Mouse (Mus musculus): ENCODE measurements around the gene Cs. TPM values are rescaled to one million over a fixed set of nuclear protein-coding genes. Genes with fewer than 3 reads are reported as not detected.
"Not testable (repeated sequence)": the region's sequence is repeated elsewhere in the genome, so short reads cannot be mapped to it uniquely, and the experiment has no call there.

Cs gene
- total RNA-seq (2021), result 100 to 1,000 TPM; 349 to 654 TPM
- long read RNA-seq, experiment 1, transcript Cs-201 (11 exons, 2,926 nt), result major isoform, 584 of 637 reads
- long read RNA-seq, experiment 1, partial matches to known transcripts, result 44 of 637 reads
- long read RNA-seq, experiment 1, other reads (novel, unspliced or antisense), result 9 of 637 reads
- long read RNA-seq, experiment 2, transcript Cs-201 (11 exons, 2,926 nt), result major isoform, 587 of 709 reads
- long read RNA-seq, experiment 2, partial matches to known transcripts, result 114 of 709 reads
- long read RNA-seq, experiment 2, other reads (novel, unspliced or antisense), result 6 of 709 reads

DNA sequence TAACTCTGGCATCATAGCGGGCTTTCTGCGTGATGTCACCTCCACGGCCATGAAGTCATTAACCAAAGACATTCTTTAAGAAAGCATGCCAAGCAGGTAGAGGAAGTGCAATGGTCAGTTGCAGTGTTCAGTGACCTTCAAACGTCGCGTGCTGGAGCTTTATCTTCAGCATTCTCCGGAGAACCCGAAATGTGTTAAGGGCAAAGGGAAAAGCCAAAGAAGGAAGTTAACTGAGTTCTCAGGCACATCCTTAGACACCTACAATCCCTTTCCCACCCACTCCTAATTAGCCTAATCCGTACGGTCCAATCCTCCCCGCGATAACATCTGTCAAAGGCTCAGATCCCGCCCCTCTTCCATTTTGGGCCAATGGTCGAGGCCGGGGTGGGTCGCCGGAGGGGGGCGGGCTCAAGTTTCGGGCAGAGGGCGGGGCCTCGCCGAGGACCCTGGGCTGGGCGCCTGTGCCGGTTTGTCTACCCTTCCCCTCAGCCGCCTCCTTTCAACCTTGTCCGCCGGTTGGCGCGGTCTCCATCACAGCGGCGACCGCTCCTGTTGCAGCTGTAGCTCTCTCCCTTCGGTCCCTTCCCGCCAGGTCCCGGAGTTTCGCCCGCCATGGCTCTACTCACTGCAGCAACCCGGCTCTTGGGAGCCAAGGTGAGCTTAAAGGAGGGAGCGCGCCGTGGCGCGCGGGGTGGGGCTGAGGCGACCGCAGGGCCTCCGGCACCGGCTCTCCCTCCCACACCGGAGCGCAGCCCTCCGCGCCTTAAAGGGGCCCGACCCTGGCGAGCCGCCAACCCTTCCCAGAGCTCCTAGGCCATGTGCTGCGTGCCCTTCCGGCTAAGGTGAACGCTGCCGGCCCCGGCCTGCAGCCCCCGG, at the start of gene Cs:
Cs (plus strand) TSS at position 429 of the 876 bp plus-strand sequence.
- DNase-seq (ENCODE audit: low spot score in 2 of 2), result peak; percentile 92 to 96

DNA sequence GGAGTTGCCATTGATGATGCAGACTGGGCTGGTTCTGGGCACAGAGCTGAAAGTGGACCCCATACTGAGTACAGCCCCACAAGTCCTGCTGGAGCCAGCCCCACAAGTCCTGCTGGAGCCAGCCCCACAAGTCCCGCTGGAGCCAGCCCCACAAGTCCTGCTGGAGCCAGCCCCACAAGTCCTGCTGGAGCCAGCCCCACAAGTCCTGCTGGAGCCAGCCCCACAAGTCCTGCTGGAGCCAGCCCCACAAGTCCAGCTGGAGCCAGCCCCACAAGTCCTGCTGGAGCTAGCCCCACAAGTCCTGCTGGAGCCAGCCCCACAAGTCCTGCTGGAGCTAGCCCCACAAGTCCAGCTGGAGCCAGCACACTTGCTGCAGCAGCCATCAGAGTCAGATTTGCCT, 46.9 kb upstream of the Cs start:
- not testable (repeated sequence) for DNase-seq (ENCODE audit: low spot score in 2 of 2)

DNA sequence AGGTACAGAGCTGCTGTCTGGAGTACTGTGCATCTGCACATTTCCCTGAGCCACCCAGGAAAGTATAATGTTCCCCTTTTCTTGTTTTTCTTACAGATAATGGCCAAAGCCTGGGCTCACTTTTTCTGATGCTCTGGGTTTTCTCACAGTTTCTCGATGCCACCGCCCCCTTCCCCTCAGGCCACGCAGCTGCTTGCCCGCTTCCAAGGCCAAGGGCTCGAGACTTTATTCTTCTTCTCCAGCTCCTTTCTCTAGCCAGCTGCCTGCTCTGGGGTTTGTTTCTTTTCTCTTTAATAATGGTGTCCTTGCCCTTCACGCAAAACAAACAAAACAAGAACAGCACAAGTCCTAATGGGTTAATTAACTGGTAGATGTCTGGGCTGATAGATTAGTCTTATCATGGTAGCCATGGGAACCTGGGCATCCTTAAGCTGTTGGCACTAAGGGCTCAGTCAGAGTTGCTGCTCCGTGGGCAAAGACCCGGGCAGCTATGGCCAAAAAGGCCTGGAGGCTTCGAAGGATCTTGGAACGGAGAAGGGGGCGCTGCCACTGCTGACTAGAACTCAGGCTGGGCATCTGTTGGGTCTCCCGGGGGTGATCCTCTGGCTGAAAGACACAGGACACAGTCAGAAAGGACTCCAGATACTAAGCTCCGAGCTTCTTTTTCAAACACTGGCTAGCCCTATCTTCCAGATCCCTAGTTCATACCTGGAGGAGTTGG, 41.0 kb upstream of the Cs start:
- no peak for DNase-seq (ENCODE audit: low spot score in 2 of 2)

DNA sequence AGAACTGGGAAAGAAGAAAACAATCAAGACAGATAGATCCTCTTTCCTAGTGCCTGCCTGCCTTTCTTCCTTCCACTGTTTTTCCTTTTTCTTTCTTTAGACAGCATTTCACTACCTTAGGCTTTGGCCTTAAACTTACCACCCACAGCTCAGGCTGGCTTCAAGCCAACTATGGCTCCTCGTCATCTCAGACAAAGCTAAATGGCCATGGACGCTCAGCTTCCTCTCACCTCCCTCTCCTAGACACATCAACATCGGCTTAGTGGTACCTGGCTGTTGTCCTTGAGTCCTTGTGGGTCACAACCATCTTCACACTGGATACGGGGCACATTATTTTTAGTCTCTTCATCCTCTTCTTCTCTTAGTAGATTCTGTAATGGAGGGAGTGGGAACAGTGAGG, 40.3 kb upstream of the Cs start:
- DNase-seq (ENCODE audit: low spot score in 2 of 2), result no peak

DNA sequence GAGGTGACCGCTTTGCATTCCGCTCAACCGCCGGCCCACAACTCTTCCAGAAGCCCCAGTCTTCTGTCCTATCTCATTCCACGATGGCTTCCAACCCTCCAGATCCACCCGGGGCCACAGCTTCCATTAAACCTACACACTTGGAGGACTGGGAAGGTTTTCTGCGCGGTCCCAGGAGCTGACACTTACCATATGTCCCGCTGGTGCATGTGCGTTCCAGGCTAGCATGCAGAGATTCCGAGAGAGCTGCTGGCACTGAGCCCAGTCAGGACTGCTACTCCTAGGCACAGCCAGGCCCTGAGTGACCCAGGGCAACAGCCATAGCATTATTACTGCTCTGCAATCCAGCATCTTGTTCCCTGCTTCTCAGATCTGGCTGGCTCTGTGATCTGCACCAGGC, 39.9 kb upstream of the Cs start:
- no peak for DNase-seq (ENCODE audit: low spot score in 2 of 2)

DNA sequence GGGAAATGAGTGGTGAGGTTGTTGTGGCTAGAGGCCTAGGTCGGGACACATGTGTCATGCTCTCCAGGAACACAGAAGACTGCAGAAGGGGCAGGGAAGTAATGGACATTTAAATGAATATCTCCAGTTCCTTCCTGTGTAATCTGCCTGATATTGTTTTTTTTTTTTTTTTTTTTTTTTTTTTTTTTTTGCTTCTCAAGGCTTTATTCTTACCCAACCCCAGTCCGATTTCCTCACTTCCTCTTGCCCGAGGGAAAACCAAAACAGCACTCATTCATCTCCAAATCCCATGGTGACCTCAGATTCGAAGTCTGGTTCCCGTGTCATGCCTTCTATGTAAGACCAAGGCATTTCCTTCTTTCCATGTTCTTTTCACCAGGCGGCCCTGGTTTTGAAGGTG, 39.3 kb upstream of the Cs start:
- no peak for DNase-seq (ENCODE audit: low spot score in 2 of 2)

DNA sequence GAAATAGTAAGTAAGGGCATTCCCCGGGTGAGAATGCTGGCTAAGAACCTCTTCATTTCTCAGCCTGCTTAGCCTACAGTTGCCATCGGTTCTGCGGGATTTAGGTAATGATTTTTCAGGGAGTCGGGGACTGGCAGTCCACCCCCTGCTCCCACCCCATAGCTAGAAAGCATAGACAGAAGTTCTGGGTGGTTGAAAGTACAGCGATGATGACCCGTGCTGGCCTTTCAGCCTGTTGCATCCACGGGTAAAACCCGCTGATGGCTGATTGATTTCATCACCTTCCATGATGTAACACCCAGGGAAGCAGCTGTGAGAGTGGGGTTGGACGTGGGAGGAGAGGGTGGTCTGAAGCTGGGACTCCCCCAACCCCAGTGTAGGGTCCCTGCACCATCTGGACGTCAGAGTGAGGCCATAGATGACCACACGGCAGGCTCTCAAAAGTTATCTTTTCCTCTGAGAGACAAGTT, 38.8 kb upstream of the Cs start, which contains the start of gene Il23a:
Il23a (minus strand) TSS at position 51 of the 470 bp plus-strand sequence.
- no peak for DNase-seq (ENCODE audit: low spot score in 2 of 2)

DNA sequence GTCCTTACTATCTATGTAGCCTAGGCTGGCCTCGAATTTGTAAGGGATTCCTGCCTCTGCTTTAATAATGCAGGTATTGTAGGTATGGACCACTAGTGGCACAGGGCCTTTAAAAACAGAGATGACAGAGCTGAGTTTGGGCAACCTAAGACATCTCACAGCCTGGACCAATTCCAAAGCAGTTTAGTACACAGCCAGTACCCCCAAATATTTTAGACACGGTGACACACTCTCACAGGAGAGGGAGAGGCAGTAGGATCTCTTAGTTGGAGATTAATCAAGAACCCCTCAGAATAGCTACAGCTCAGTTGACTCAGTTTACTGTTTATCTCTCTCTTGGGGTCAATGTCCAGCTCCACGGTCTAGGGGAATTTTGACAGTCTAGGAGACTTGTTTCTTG, 35.2 kb upstream of the Cs start:
- no peak for DNase-seq (ENCODE audit: low spot score in 2 of 2)

DNA sequence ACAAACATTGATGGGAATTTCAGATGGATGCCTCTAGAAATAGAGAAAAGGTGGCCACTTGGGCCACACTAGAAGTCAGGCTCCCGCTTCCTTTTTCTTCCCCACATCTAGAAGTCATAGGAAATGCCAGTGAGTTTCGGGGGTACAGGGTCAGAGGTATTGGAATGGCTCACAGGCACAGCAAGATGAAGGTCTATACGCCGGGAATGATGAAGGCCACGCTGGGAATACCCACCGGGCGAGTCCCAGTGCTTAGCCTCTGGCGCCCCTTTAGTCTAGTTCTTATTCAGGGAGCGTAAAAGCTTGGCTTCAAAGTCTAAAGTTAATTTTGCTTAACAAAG, 34.8 kb upstream of the Cs start:
- DNase-seq (ENCODE audit: low spot score in 2 of 2), result no peak

DNA sequence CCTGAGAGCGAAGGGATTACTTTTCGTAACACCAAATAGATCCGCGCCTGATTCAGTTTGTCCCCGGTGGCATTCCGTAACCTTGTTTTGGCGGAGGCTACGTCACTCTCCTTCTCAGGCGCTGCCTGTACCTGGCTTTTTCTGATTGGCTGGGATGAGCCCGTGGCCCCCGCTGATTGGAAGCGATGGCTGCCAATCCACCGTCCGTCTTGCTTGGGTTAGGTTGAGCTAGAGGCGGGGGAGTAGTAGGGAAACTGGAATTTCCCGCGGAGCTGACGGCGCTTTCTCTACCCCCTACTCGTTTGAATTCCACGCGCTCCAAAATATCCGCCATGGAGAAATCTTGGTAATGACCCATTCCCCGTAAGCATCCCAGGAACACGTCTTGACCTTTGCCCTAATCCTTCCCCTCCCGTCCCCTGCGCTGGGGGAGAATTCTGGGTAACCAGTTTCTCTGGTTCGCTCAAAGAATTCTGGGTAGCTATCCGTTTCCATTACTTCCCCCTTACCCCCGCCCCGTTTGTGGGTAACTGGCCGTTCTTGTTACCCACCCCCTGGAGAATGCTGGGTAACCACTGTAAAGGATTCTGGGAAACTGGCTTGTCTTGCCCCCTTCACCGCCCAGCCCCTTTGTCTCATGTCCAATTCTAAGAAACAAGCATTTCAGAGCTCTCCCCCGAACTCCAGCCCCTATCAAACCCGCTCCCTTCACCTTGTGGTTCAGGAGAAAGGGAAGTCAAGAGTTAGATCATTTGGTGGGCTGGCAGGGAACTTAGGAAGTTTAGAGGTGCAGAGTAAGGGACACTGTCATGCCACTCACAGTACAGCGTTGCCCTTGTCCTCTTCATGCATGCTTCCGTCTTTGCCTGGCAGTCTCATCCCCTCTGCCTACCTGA, 34.2 kb upstream of the Cs start, which contains the start of gene Pan2:
Pan2 (plus strand) TSS at position 210 of the 896 bp plus-strand sequence.
- peak; percentile 99 to 100 for DNase-seq (ENCODE audit: low spot score in 2 of 2)

DNA sequence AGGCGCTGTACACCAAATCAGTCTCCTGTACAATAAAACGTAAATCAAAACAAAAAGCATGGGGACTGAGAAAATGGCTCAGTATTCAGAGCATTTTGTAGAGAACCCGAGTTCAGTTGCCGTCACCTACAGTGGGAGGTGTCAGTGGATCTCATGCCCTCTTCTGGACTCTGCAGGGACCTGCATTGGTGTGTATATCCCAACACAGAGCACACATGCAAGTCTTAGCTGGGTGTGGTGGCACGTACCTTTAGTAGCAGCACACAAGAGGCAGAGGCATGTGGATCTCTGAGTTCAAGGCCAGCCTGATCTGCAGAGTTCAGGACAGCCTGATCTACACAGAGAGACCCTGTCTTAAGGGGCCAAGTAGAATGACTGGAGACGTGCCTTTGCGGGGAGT, 27.9 kb upstream of the Cs start:
- no peak for DNase-seq (ENCODE audit: low spot score in 2 of 2)

DNA sequence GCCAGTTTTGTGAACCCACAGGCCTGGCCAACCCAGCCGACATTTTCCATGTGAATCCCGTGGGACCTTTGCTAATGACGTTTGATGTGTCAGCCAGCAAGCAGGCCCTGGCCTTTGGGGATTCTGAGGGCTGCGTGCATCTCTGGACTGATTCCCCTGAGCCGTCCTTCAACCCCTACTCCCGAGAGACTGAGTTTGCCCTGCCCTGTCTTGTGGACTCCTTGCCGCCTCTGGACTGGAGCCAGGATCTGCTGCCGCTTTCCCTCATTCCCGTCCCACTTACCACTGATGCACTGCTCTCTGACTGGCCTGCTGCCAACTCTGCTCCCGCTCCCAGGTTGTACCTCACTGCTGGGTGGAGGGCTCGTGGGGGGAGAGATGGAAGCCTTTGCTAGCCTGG, 27.4 kb upstream of the Cs start:
- DNase-seq (ENCODE audit: low spot score in 2 of 2), result peak; percentile 46 to 58

DNA sequence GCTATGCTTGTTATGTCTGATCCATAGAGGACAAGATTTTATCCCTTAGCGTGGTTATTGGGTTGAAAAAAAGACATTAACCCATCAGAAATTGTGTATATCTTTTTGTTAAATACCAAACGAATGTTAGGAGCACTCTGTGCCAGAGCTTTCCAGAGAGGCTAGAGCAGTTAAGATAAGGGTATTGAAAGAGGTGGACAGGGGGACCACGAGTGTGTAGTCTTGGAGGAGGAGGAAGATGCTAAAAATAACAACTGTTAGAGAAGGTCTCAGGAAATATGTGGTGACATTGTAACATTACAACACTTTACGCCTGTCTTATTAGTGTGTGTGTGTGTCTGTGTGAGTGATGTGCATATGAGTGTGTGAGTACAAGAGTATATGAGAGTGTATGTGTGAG, 26.6 kb upstream of the Cs start:
- no peak for DNase-seq (ENCODE audit: low spot score in 2 of 2)

DNA sequence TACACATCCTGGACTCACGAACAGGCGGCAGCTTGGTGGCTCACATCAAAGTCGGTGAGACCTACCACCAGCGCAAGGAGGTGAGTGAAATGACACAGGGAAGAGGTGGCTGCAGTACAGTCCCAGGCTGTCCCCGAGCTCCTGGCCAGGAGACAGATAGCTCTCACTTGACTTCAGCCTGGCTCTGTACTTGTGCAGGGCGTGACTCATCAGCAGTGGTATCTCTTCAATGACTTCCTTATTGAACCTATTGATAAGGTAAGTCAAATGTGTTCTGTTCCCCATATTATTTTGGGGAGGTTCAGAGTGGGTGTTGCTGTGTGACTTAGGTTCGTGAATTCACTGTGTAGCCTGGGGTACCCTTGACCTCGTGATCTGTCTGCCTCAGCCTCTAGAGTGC, 22.0 kb upstream of the Cs start:
- DNase-seq (ENCODE audit: low spot score in 2 of 2), result no peak

DNA sequence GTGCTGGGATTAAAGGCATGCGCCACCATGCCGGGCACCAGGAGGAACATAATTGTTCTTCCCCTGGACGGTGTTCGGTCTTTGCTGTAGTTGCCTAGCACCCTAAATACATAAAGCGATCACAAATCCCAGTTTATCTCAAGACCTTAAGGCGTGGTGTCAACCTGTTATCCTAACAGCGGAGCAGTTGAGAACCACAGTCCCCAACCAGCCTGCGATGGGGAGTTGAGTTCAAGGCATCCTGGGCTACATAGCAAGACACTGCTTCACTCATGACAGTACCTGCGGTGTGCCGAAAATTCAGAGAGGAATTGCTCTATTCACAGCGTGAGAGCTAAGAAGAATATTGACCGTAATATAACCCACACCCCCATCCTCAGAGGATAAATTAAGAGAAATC, 15.9 kb upstream of the Cs start:
- DNase-seq (ENCODE audit: low spot score in 2 of 2), result no peak

DNA sequence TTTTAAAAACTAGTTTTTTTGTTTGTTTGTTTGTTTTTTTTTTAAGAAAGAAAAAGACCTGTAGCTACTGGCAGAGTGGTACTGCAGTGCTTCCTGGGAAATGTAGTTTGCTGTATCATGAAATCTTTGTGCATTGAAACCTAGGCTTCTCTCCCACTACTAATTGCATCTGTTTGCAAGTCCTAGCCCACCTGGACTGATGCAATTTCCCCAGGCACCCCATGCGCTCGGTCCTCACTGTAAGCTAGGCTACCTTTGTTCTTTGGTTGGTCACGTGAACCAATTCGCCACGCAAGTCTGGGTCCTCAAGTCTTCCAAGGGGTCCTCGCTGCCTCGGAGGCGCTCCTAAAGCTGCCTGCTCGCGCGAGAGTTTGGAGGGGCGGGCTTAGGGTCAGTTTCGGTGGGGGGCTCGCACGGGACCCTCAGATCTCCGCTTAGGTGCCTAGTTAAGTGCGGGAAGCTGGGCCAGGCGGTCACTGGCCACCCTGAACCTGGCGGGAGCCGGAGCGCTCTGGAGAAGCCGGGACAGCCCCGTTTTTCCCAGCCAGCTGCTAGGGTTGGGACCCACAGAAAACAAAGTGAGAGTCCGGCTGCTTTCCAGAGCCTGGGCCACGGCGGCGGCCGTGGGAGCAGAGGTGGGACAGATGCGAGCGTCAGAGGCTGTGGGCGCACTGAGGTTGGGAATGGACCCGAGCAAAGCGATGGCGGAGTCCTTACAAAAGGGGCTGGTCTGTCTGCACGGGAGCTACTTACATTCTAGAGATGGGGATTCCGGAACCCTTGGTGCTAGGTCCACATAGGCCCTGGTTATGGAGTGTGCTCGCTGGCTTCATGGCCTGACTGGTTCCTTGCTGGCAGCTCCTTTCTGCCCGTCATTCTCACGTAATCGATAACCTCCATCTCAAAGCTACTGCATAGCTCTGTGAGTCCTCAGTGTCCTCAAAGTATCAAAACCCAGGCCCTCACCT, 15.1 kb upstream of the Cs start, which contains the start of gene Cnpy2:
Cnpy2 (plus strand) TSS at position 319 of the 968 bp plus-strand sequence.
- DNase-seq (ENCODE audit: low spot score in 2 of 2), result peak; percentile 68 to 76

DNA sequence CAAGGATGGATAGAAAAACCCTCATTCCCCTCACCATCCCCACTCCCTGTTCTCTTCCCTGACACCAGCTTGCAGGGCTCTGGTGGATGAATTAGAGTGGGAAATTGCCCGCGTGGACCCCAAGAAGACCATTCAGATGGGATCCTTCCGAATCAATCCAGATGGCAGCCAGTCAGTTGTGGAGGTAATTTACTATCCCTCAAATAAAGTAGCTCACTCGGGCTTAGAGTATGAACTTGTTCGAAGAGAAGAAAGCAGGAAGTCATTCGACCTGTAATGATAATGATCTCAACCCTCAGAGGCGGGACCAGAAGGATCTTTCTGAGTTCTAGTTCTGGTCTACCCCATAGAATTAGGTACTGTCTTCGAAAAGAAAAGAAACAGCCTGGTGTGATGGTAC, 14.0 kb upstream of the Cs start:
- DNase-seq (ENCODE audit: low spot score in 2 of 2), result no peak

DNA sequence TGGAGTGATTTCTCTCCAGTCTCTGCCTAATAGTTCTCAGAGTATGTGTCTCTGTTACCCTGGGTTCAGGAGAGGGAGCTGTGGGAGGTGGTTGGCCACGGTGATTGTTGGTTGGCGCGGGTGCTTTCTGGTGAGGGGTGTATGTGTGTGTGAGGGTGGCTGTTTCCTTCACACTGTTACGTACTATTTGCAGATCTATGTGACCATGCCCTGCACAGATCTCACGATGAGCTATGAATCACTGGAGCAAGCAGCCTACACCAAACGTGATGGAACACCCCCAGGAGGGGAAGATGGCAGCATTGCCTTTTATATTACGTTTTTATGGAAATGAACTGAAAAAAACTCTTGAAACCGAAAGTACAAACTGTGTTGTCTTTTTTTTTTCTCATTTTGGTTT, 10.7 kb upstream of the Cs start:
- DNase-seq (ENCODE audit: low spot score in 2 of 2), result no peak

DNA sequence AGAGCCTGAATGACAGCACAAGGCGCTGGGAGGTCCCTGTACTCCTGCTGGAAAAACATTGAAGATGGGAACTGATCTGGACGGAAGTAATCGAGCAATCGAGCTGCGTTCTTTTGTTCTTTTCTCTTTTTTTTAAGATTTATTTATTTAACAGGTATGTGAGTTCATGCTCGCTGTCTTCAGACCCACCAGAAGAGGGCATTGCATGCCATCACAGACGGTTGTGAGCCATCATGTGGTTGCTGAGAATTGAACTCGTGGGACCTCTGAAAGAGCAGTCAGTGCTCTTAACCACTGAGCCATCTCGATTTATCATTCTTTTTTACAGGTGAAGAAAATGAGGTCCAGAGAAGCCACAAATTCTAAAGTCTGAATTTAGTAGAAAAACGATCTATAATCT, 9.9 kb upstream of the Cs start:
- no peak for DNase-seq (ENCODE audit: low spot score in 2 of 2)

Data from adrenal gland, adult 18-20 months (tissue).